Mouse (Mus musculus) hindbrain, embryonic 10.5 days (tissue): Measurements from ENCODE around the gene Synpr. TPM values are rescaled to one million over a fixed set of nuclear protein-coding genes. Genes with fewer than 3 reads are reported as not detected.
A peak's percentile ranks its signal among the peaks of the same experiment; 100 is the strongest.

Experiments
- DNase-seq: peaks from one replicate; pipeline ENCODE4 v3.0.0-alpha.2; 2017; ENCODE audit warnings: low spot score
- H3K27ac ChIP-seq: fragments of 300-500 bp; sonication (generic); 2 replicates; pipeline ENCODE4 v1.5.1; 2016; ENCODE audit warnings: mild to moderate bottlenecking, moderate library complexity
- H3K27me3 ChIP-seq: fragments of 300-500 bp; sonication (generic); 2 replicates; pipeline ENCODE4 v1.6.1; 2016; ENCODE audit warnings: mild to moderate bottlenecking; ENCODE audit not compliant: poor library complexity, insufficient read depth, severe bottlenecking
- H3K36me3 ChIP-seq: fragments of 300-500 bp; sonication (generic); 2 replicates; pipeline ENCODE4 v1.6.1; 2016; ENCODE audit warnings: mild to moderate bottlenecking, moderate library complexity
- H3K4me1 ChIP-seq: fragments of 300-500 bp; sonication (generic); replicated peaks from 2 replicates; pipeline ENCODE4 v1.6.1; 2016; ENCODE audit warnings: mild to moderate bottlenecking
- H3K4me3 ChIP-seq: fragments of 300-500 bp; sonication (generic); 2 replicates; pipeline ENCODE4 v1.5.1; 2016; ENCODE audit warnings: mild to moderate bottlenecking, moderate library complexity
- H3K9me3 ChIP-seq: fragments of 300-500 bp; sonication (generic); 2 replicates; pipeline ENCODE4 v1.6.1; 2016; ENCODE audit warnings: mild to moderate bottlenecking, moderate library complexity
- WGBS: fragments of 180-500 bp; shearing (Covaris S2); methylation state at CpG from one replicate; pipeline ENCODE4 v1.1.7; 2016; 5-methylcytosine and 5-hydroxymethylcytosine counted together
- polyA plus RNA-seq: library from polyadenylated mRNA; unstranded; fragments of >200 nt; fragmentation: Nextera tagmentation; extraction: Ambion mirVana; gene quantifications from 2 replicates; pipeline ENCODE4 v1.2.1, GENCODE M21; 2016

The Synpr gene
- polyA plus RNA-seq, 1 experiment from 2014 or later, result 5.7 TPM

DNA sequence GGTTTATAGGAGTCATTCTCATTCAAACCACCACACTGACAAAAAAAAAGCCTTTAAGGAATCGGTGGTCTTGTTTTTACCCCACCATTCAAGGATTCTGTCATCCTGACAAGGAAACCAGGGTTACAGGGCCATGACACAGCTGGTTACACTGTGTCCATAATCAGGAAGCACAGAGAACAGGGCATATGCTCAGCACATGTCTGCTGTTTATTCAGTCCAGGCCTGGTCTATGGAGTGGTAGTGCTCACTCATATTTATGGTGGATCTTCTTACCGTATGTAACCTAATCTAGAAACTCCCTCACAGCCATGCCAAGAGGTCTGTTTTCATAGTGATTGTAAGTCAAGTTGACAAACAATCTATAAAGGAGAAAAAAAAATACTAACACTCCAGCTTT is 293.5 kb downstream of the Synpr start:
- H3K36me3 ChIP-seq, result no peaks in the 10 kb centered on the region
- 69% methylated on average over 2 of the region's 2 CpGs for WGBS
- H3K27me3 ChIP-seq, result no peaks in the 10 kb centered on the region
- H3K4me1 ChIP-seq, result no peaks in the 10 kb centered on the region
- peak; percentile 3 for DNase-seq
- no peaks in the 10 kb centered on the region for H3K9me3 ChIP-seq
- no peak overlapping the region for H3K4me3 ChIP-seq
- no peak overlapping the region for H3K27ac ChIP-seq

DNA sequence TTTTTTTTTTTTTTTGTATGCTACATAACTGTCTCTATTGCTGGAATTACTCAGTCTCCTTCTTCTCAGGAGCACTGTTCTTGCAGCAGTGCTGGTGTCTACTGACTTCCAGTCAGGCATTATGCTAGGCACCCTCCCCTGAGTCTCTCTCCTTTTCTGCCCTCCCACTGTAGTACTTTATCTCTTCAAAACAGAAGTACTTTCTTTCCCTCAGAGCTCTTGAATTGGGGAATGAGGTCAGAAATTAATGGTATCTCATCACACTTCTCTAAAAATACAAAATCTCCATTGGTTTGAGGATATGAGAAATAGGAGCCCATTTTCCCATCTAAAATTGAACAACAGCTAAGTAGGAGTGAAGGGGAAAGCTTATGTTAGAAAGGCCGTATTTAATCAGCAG is 294.2 kb downstream of the Synpr start:
- Histone ChIP-seq H3K9me3 (no peaks in the 10 kb centered on the region), H3K27me3 (no peaks in the 10 kb centered on the region), H3K36me3 (no peaks in the 10 kb centered on the region), H3K27ac (no peak overlapping the region), H3K4me3 (no peak overlapping the region), H3K4me1 (no peaks in the 10 kb centered on the region)
- WGBS, result 80% methylated on average over 1 of the region's 1 CpGs
- no peak for DNase-seq

DNA sequence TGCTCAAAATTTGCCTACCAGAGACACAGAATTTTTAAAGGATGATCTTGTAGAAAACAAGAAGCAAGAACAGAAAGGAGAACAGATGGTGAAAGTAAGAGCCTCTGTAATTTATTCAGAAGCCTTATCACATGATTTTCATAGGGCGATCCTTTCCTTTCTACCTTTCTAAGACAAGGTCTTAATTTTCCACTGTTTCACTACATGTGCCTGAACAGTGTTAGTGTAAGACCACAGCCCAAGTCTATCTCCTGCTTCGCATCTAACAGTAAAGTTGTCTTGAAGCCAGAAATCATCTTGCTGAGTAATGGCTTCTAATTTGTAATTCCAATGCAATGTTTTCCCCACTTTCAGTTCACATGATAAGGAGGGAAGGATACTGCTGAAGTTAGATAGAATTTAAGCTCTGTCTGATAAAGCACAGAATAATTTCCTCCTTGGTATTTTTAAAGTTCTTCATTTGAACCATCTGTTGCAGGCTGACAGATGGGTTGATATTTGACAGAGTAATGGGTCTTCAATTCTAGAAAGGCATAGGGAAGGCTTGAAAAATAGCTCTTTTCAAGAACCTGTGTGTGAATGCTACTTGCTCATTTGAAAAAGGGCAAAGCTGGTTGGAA is 308.9 kb downstream of the Synpr start:
- Histone ChIP-seq H3K36me3 (no peaks in the 10 kb centered on the region), H3K4me1 (no peaks in the 10 kb centered on the region), H3K27me3 (no peaks in the 10 kb centered on the region), H3K4me3 (no peak overlapping the region), H3K27ac (no peak overlapping the region), H3K9me3 (no peaks in the 10 kb centered on the region)
- DNase-seq, result no peak
- 96% methylated on average over 2 of the region's 2 CpGs for WGBS

DNA sequence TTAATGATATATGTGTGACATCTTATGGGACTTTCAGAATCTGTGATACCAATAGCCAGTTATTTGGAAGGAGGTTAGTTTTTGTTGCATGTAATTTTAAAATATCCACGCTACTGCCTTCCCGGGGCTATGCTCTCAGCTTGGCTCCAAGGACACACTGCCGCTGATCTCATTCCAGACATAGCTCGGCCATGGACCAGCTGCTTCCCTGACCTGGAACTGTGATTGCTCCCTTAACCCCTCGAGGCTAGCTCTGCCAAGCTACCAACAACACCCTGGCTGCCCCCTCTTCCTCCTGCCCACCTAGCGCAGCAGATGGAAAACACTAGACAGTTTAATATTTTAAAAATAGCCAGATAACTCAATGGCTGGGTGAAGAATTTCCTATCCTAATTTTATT is 311.7 kb downstream of the Synpr start:
- Histone ChIP-seq H3K27me3 (no peaks in the 10 kb centered on the region), H3K9me3 (no peaks in the 10 kb centered on the region), H3K36me3 (no peaks in the 10 kb centered on the region), H3K4me1 (no peaks in the 10 kb centered on the region), H3K27ac (no peak overlapping the region), H3K4me3 (no peak overlapping the region)
- no peak for DNase-seq
- WGBS, result 74% methylated on average over 6 of the region's 6 CpGs

DNA sequence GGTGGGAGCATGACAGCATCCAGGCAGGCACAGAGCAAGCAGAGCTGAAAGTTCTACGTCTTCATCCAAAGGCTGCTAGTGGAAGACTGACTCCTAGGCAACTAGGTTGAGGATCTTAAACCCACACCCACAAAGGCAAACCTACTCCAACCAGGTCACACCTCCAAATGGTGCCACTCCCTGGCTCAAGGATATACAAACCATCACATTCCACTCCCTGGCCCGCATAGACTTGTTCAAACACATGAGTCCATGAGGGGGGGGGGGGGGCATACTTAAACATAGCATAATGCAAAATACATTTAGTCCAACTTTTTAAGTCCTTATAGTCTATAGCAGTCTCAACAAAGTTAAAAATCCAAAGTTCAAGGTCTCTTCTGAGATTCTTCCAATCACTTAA is 312.6 kb downstream of the Synpr start:
- H3K4me1 ChIP-seq, result no peaks in the 10 kb centered on the region
- no peak overlapping the region for H3K27ac ChIP-seq
- no peaks in the 10 kb centered on the region for H3K9me3 ChIP-seq
- H3K4me3 ChIP-seq, result no peak overlapping the region
- no peak for DNase-seq
- H3K36me3 ChIP-seq, result no peaks in the 10 kb centered on the region
- WGBS, result 88% methylated on average over 2 of the region's 2 CpGs
- no peaks in the 10 kb centered on the region for H3K27me3 ChIP-seq

DNA sequence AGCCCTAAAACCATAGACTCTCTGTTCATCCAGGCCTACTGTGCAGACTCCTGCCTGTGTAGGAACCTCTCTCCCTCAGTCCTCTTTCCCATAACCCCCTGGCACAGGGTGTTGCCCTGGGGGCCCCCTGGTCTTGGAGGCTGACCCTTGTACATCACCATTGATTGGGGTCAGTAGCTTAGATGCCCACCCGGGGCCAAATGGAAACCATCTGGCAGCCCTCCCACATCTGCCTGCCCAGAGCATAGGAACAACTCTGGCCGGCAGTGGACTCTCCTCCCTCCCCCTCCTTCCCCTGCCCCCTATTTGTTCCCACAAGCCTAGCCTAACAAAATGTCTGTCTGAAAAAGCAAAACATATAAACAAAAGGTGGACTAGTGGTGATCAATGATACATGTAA is 336.0 kb downstream of the Synpr start:
- H3K4me1 ChIP-seq, result peaks cover 4% of the 10 kb centered on the region; the same call in 1 of the 2 replicates
- DNase-seq, result peak; percentile 48
- WGBS, result 40% methylated on average over 2 of the region's 2 CpGs

DNA sequence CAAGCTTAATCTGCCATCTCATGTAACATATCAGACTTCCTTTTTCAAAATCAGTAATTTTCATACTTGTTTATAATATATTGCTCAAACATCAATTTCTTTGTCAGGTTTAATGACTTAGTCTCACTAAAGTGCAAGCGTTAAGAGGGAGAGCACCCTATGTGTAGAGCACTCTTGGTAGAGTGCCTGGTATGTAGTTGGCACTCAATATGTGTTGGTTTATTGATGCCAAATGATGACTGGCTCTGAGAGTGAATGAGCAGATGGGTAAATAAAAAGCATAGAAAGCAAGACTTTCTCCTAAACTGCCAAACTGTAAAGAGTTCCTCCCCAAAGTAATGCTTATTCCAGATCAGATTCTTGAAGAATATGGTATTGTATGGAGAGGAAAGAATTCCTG is 365.3 kb downstream of the Synpr start:
- no peaks in the 10 kb centered on the region for H3K9me3 ChIP-seq
- H3K4me1 ChIP-seq, result no peaks in the 10 kb centered on the region
- no peaks in the 10 kb centered on the region for H3K36me3 ChIP-seq
- DNase-seq, result no peak
- no peak overlapping the region for H3K4me3 ChIP-seq
- H3K27ac ChIP-seq, result no peak overlapping the region
- WGBS, result 93% methylated on average over 1 of the region's 1 CpGs
- no peaks in the 10 kb centered on the region for H3K27me3 ChIP-seq

More for the DNA sequence above, 336.0 kb downstream of the Synpr start:
- Histone ChIP-seq H3K27me3 (no peaks in the 10 kb centered on the region), H3K9me3 (no peaks in the 10 kb centered on the region), H3K36me3 (no peaks in the 10 kb centered on the region), H3K27ac (no peak overlapping the region), H3K4me3 (no peak overlapping the region)

DNA sequence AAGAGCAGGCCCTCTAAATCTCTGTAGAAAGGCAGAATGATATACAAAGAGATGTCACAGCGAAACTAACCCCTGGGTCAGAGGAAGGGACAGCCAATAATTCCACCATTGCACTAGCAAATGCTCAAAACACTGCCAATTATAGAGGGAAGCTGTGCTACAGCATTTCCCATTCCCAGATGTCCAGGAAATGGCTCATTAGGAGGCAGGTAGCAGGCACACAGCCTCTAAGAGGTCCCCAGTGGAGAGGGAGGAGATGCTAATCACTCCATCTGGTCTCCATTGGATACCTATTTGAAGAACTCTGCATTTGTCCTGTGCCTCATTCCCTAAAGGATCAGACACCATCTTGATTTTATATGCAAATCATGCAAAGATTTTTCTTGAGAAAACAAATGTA is 366.5 kb downstream of the Synpr start:
- Histone ChIP-seq H3K9me3 (no peaks in the 10 kb centered on the region), H3K36me3 (no peaks in the 10 kb centered on the region), H3K27me3 (no peaks in the 10 kb centered on the region), H3K27ac (no peak overlapping the region), H3K4me1 (no peaks in the 10 kb centered on the region), H3K4me3 (no peak overlapping the region)
- peak; percentile 6 for DNase-seq
- WGBS, result 83% methylated on average over 1 of the region's 1 CpGs

DNA sequence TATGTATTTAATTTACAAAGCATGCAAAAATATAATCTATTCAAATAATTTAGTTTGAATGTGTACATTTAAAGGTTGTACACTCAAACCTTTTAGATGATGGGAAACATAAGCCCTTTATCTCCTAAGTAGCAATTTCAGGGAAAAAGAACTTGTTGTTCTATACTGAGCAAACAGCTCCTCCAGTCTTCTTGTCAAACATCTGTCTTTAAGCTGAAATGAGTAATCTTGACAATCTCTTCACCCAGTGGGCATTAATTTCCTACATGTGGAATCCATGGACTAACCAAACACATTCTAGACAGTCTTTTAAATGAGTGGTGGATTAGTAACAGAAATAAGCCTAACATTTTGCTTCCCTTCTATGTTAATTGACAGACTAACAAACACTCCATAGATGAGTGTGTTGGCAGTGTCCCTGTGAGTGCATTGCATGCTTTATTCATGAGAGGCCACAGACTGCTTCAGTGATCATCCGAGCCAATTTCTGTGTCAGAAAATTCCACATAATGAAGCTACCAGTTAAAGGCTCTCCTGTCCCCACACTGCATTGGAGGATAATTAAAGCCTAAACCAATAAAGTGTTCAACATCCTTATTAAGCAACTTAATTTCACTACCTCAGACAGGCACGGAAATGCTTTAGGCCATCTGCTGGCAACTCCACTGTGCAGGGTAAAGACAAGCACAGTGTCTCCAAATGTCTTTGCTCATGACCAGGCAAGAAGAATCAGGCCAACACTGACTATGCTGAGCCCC is 367.1 kb downstream of the Synpr start:
- Histone ChIP-seq H3K4me3 (no peak overlapping the region), H3K9me3 (no peaks in the 10 kb centered on the region), H3K36me3 (no peaks in the 10 kb centered on the region), H3K4me1 (no peaks in the 10 kb centered on the region), H3K27me3 (no peaks in the 10 kb centered on the region), H3K27ac (no peak overlapping the region)
- no peak for DNase-seq
- WGBS, result 58% methylated on average over 2 of the region's 2 CpGs
